Mouse (Mus musculus): ENCODE results near the gene Atp6v0a2. TPM values are rescaled to one million over a fixed set of nuclear protein-coding genes. Genes with fewer than 3 reads are reported as not detected.
"Not testable (repeated sequence)": the region's sequence is repeated elsewhere in the genome, so short reads cannot be mapped to it uniquely, and the experiment has no call there.

Gene Atp6v0a2
- polyA plus RNA-seq, 1 experiment from 2014 or later = 32.4 TPM

- WGBS = 90% methylated on average over 9 of the region's 9 CpGs
- H3K9me3 ChIP-seq (ENCODE audit: control insufficient read depth, low read length) = no peaks in the 10 kb centered on the region
- no peak overlapping the region for H3K27ac ChIP-seq (replicated peaks in 1 of 2; ENCODE audit: control insufficient read depth in 1 of 2, insufficient read depth in 1 of 2, low read depth in 2 of 2, low read length in 2 of 2)
- no peak overlapping the region for H3K4me3 ChIP-seq (ENCODE audit: control insufficient read depth in 1 of 2, insufficient read depth in 1 of 2, low read depth in 1 of 2, low read length in 2 of 2)
- H3K36me3 ChIP-seq (ENCODE audit: control insufficient read depth, insufficient read depth, low read length) = no peaks in the 10 kb centered on the region
- ATAC-seq (ENCODE audit: insufficient number of reproducible peaks, insufficient read depth, low FRiP score, low read depth) = no peak
- H3K4me1 ChIP-seq (ENCODE audit: control insufficient read depth in 2 of 2, insufficient read depth in 2 of 2, low read length in 2 of 2) = peaks cover 4 to 5% of the 10 kb centered on the region in 2 experiments
- no peak overlapping the region for H3K4me2 ChIP-seq (ENCODE audit: low read length)
- no peak overlapping the region for H3K9ac ChIP-seq (ENCODE audit: low read length)
- no peaks in the 10 kb centered on the region for H3K27me3 ChIP-seq (ENCODE audit: control insufficient read depth, insufficient read depth, low read length)
These were observed 4.1 kb upstream of the Atp6v0a2 start for GRCm38 (mm10) chr5:124624291-124624690.

- no peaks in the 10 kb centered on the region for H3K9me3 ChIP-seq (ENCODE audit: control insufficient read depth, low read length)
- no peaks in the 10 kb centered on the region for H3K27me3 ChIP-seq (ENCODE audit: control insufficient read depth, insufficient read depth, low read length)
- peaks cover 17% of the 10 kb centered on the region for H3K36me3 ChIP-seq (ENCODE audit: control insufficient read depth, insufficient read depth, low read length)
- peaks cover 11 to 14% of the 10 kb centered on the region in 2 experiments for H3K4me1 ChIP-seq (ENCODE audit: control insufficient read depth in 2 of 2, insufficient read depth in 2 of 2, low read length in 2 of 2)
- 13% methylated on average over 11 of the region's 11 CpGs for WGBS
- H3K4me2 ChIP-seq (ENCODE audit: low read length) = peak overlapping the region; percentile 70
- H3K9ac ChIP-seq (ENCODE audit: low read length) = peak overlapping the region; percentile 70
- peak overlapping the region; percentile 54 to 81 for H3K4me3 ChIP-seq (ENCODE audit: control insufficient read depth in 1 of 2, insufficient read depth in 1 of 2, low read depth in 1 of 2, low read length in 2 of 2)
- no peak overlapping the region for H3K27ac ChIP-seq (replicated peaks in 1 of 2; ENCODE audit: control insufficient read depth in 1 of 2, insufficient read depth in 1 of 2, low read depth in 2 of 2, low read length in 2 of 2)
- no peak for ATAC-seq (ENCODE audit: insufficient number of reproducible peaks, insufficient read depth, low FRiP score, low read depth)
These were observed 1.3 kb downstream of the Atp6v0a2 start for GRCm38 (mm10) chr5:124629641-124630040.

- 85% methylated on average over 11 of the region's 11 CpGs for WGBS
- H3K4me3 ChIP-seq (ENCODE audit: control insufficient read depth in 1 of 2, insufficient read depth in 1 of 2, low read depth in 1 of 2, low read length in 2 of 2) = no peak overlapping the region
- H3K27me3 ChIP-seq (ENCODE audit: control insufficient read depth, insufficient read depth, low read length) = no peaks in the 10 kb centered on the region
- H3K36me3 ChIP-seq (ENCODE audit: control insufficient read depth, insufficient read depth, low read length) = peaks cover 37% of the 10 kb centered on the region
- H3K27ac ChIP-seq (replicated peaks in 1 of 2; ENCODE audit: control insufficient read depth in 1 of 2, insufficient read depth in 1 of 2, low read depth in 2 of 2, low read length in 2 of 2) = no peak overlapping the region
- no peaks in the 10 kb centered on the region for H3K9me3 ChIP-seq (ENCODE audit: control insufficient read depth, low read length)
- H3K4me2 ChIP-seq (ENCODE audit: low read length) = no peak overlapping the region
- no peak for ATAC-seq (ENCODE audit: insufficient number of reproducible peaks, insufficient read depth, low FRiP score, low read depth)
- H3K9ac ChIP-seq (ENCODE audit: low read length) = no peak overlapping the region
- peaks cover 11 to 14% of the 10 kb centered on the region in 2 experiments for H3K4me1 ChIP-seq (ENCODE audit: control insufficient read depth in 2 of 2, insufficient read depth in 2 of 2, low read length in 2 of 2)
These were observed 3.3 kb downstream of the Atp6v0a2 start for GRCm38 (mm10) chr5:124631685-124632084.

- H3K9ac ChIP-seq (ENCODE audit: low read length) = no peak overlapping the region
- H3K27me3 ChIP-seq (ENCODE audit: control insufficient read depth, insufficient read depth, low read length) = no peaks in the 10 kb centered on the region
- H3K9me3 ChIP-seq (ENCODE audit: control insufficient read depth, low read length) = no peaks in the 10 kb centered on the region
- peaks cover 11 to 14% of the 10 kb centered on the region in 2 experiments for H3K4me1 ChIP-seq (ENCODE audit: control insufficient read depth in 2 of 2, insufficient read depth in 2 of 2, low read length in 2 of 2)
- H3K36me3 ChIP-seq (ENCODE audit: control insufficient read depth, insufficient read depth, low read length) = peaks cover 44% of the 10 kb centered on the region
- WGBS = 55% methylated on average over 5 of the region's 5 CpGs
- no peak for ATAC-seq (ENCODE audit: insufficient number of reproducible peaks, insufficient read depth, low FRiP score, low read depth)
- no peak overlapping the region for H3K27ac ChIP-seq (replicated peaks in 1 of 2; ENCODE audit: control insufficient read depth in 1 of 2, insufficient read depth in 1 of 2, low read depth in 2 of 2, low read length in 2 of 2)
- no peak overlapping the region for H3K4me2 ChIP-seq (ENCODE audit: low read length)
- no peak overlapping the region for H3K4me3 ChIP-seq (ENCODE audit: control insufficient read depth in 1 of 2, insufficient read depth in 1 of 2, low read depth in 1 of 2, low read length in 2 of 2)
These were observed 4.1 kb downstream of the Atp6v0a2 start for GRCm38 (mm10) chr5:124632461-124632860.

- Histone ChIP-seq H3K9ac (ENCODE audit: low read length) (no peak overlapping the region), H3K9me3 (ENCODE audit: control insufficient read depth, low read length) (no peaks in the 10 kb centered on the region), H3K27me3 (ENCODE audit: control insufficient read depth, insufficient read depth, low read length) (no peaks in the 10 kb centered on the region), H3K4me2 (ENCODE audit: low read length) (no peak overlapping the region), H3K27ac (replicated peaks in 1 of 2; ENCODE audit: control insufficient read depth in 1 of 2, insufficient read depth in 1 of 2, low read depth in 2 of 2, low read length in 2 of 2) (no peak overlapping the region), H3K4me1 (ENCODE audit: control insufficient read depth in 2 of 2, insufficient read depth in 2 of 2, low read length in 2 of 2) (peaks cover 8 to 9% of the 10 kb centered on the region in 2 experiments), H3K4me3 (ENCODE audit: control insufficient read depth in 1 of 2, insufficient read depth in 1 of 2, low read depth in 1 of 2, low read length in 2 of 2) (no peak overlapping the region), H3K36me3 (ENCODE audit: control insufficient read depth, insufficient read depth, low read length) (peaks cover 54% of the 10 kb centered on the region)
- no peak for ATAC-seq (ENCODE audit: insufficient number of reproducible peaks, insufficient read depth, low FRiP score, low read depth)
- 53% methylated on average over 2 of the region's 2 CpGs for WGBS
These were observed 5.0 kb downstream of the Atp6v0a2 start for GRCm38 (mm10) chr5:124633425-124633824.

- not testable (repeated sequence) for H3K27me3 ChIP-seq (ENCODE audit: control insufficient read depth, insufficient read depth, low read length); H3K9ac ChIP-seq (ENCODE audit: low read length); H3K27ac ChIP-seq (replicated peaks in 1 of 2; ENCODE audit: control insufficient read depth in 1 of 2, insufficient read depth in 1 of 2, low read depth in 2 of 2, low read length in 2 of 2); ATAC-seq (ENCODE audit: insufficient number of reproducible peaks, insufficient read depth, low FRiP score, low read depth); H3K9me3 ChIP-seq (ENCODE audit: control insufficient read depth, low read length); H3K4me1 ChIP-seq (ENCODE audit: control insufficient read depth in 2 of 2, insufficient read depth in 2 of 2, low read length in 2 of 2); H3K4me3 ChIP-seq (ENCODE audit: control insufficient read depth in 1 of 2, insufficient read depth in 1 of 2, low read depth in 1 of 2, low read length in 2 of 2); H3K4me2 ChIP-seq (ENCODE audit: low read length)
- H3K36me3 ChIP-seq (ENCODE audit: control insufficient read depth, insufficient read depth, low read length) = peaks cover 70% of the 10 kb centered on the region
- 84% methylated on average over 4 of the region's 4 CpGs for WGBS
These were observed 6.7 kb downstream of the Atp6v0a2 start for GRCm38 (mm10) chr5:124635068-124635467.

GRCm38 (mm10) chr5:124636139-124636538 is 7.8 kb downstream of the Atp6v0a2 start:
- no peaks in the 10 kb centered on the region for H3K27me3 ChIP-seq (ENCODE audit: control insufficient read depth, insufficient read depth, low read length)
- no peak for ATAC-seq (ENCODE audit: insufficient number of reproducible peaks, insufficient read depth, low FRiP score, low read depth)
- WGBS = 97% methylated on average over 3 of the region's 3 CpGs

GRCm38 (mm10) chr5:124636694-124637093 is 8.3 kb downstream of the Atp6v0a2 start:
- H3K4me3 ChIP-seq (ENCODE audit: control insufficient read depth in 1 of 2, insufficient read depth in 1 of 2, low read depth in 1 of 2, low read length in 2 of 2) = no peak overlapping the region
- no peak overlapping the region for H3K4me2 ChIP-seq (ENCODE audit: low read length)
- H3K27me3 ChIP-seq (ENCODE audit: control insufficient read depth, insufficient read depth, low read length) = no peaks in the 10 kb centered on the region
- peaks cover 84% of the 10 kb centered on the region for H3K36me3 ChIP-seq (ENCODE audit: control insufficient read depth, insufficient read depth, low read length)
- H3K9ac ChIP-seq (ENCODE audit: low read length) = no peak overlapping the region
- no peak for ATAC-seq (ENCODE audit: insufficient number of reproducible peaks, insufficient read depth, low FRiP score, low read depth)
- no peaks in the 10 kb centered on the region for H3K9me3 ChIP-seq (ENCODE audit: control insufficient read depth, low read length)
- H3K4me1 ChIP-seq (ENCODE audit: control insufficient read depth in 2 of 2, insufficient read depth in 2 of 2, low read length in 2 of 2) = no peaks in the 10 kb centered on the region
- H3K27ac ChIP-seq (replicated peaks in 1 of 2; ENCODE audit: control insufficient read depth in 1 of 2, insufficient read depth in 1 of 2, low read depth in 2 of 2, low read length in 2 of 2) = no peak overlapping the region
- WGBS = 95% methylated on average over 4 of the region's 4 CpGs

More at GRCm38 (mm10) chr5:124636139-124636538, 7.8 kb downstream of the Atp6v0a2 start:
- peaks cover 78% of the 10 kb centered on the region for H3K36me3 ChIP-seq (ENCODE audit: control insufficient read depth, insufficient read depth, low read length)
- no peaks in the 10 kb centered on the region for H3K4me1 ChIP-seq (ENCODE audit: control insufficient read depth in 2 of 2, insufficient read depth in 2 of 2, low read length in 2 of 2)
- no peaks in the 10 kb centered on the region for H3K9me3 ChIP-seq (ENCODE audit: control insufficient read depth, low read length)
- no peak overlapping the region for H3K27ac ChIP-seq (replicated peaks in 1 of 2; ENCODE audit: control insufficient read depth in 1 of 2, insufficient read depth in 1 of 2, low read depth in 2 of 2, low read length in 2 of 2)
- H3K9ac ChIP-seq (ENCODE audit: low read length) = no peak overlapping the region
- H3K4me2 ChIP-seq (ENCODE audit: low read length) = no peak overlapping the region
- no peak overlapping the region for H3K4me3 ChIP-seq (ENCODE audit: control insufficient read depth in 1 of 2, insufficient read depth in 1 of 2, low read depth in 1 of 2, low read length in 2 of 2)

Measured in heart, embryonic 14.5 days (tissue).